Mouse (Mus musculus) hematopoietic stem cell, adult 5-6 weeks (primary cell): ENCODE measurements around the gene Grik3. TPM values are rescaled to one million over a fixed set of nuclear protein-coding genes. Genes with fewer than 3 reads are reported as not detected.

Source experiments
- ATAC-seq, 2 experiments: fragments of 125-278 bp in 1 of 2; replicated peaks in 1 of 2; 2 replicates each; pipeline ENCODE4 v1.8.0; 2016 to 2017; ENCODE audit warnings: inconsistent platforms in 2 of 2, mild to moderate bottlenecking in 2 of 2, moderate number of reproducible peaks in 2 of 2, low read depth in 1 of 2, moderate TSS enrichment in 1 of 2; ENCODE audit not compliant: low FRiP score in 2 of 2, poor library complexity in 2 of 2, severe bottlenecking in 2 of 2, insufficient read depth in 1 of 2, low TSS enrichment in 1 of 2
- total RNA-seq: library from RNA; stranded (forward); fragments of 172-1452, 232-1000 nt; gene quantifications from 2 replicates; pipeline ENCODE4 v1.2.3, GENCODE M21; 2017

Grik3 gene
- total RNA-seq, 1 experiment from 2014 or later = not detected

- no peak for ATAC-seq
Observed at GRCm38 (mm10) chr4:125718429-125719140, 228.1 kb downstream of the Grik3 start.

- no peak for ATAC-seq
Observed at GRCm38 (mm10) chr4:125726241-125726640, 235.7 kb downstream of the Grik3 start.

- ATAC-seq = no peak
Observed at GRCm38 (mm10) chr4:125727030-125727429, 236.5 kb downstream of the Grik3 start.

- ATAC-seq = no peak
Observed at GRCm38 (mm10) chr4:125727626-125728025, 237.1 kb downstream of the Grik3 start.

- no peak for ATAC-seq
Observed at GRCm38 (mm10) chr4:125728091-125728863, 237.8 kb downstream of the Grik3 start.

GRCm38 (mm10) chr4:125729305-125730220 is 239.1 kb downstream of the Grik3 start:
- ATAC-seq = no peak

- ATAC-seq = no peak
Observed at GRCm38 (mm10) chr4:125730751-125731150, 240.3 kb downstream of the Grik3 start.

- no peak for ATAC-seq
Observed at GRCm38 (mm10) chr4:125736783-125737182, 246.3 kb downstream of the Grik3 start.

- no peak for ATAC-seq
Observed at GRCm38 (mm10) chr4:125738825-125739224, 248.3 kb downstream of the Grik3 start.

GRCm38 (mm10) chr4:125742162-125742571 is 251.7 kb downstream of the Grik3 start:
- ATAC-seq = no peak

- ATAC-seq = no peak
Observed at GRCm38 (mm10) chr4:125745902-125746301, 255.4 kb downstream of the Grik3 start.

- ATAC-seq = no peak
Observed at GRCm38 (mm10) chr4:125756393-125756792, 265.9 kb downstream of the Grik3 start.

- ATAC-seq = no peak
Observed at GRCm38 (mm10) chr4:125760326-125760725, 269.8 kb downstream of the Grik3 start.

GRCm38 (mm10) chr4:125763056-125763455 is 272.6 kb downstream of the Grik3 start:
- no peak for ATAC-seq
